In the genomic region with DNA sequence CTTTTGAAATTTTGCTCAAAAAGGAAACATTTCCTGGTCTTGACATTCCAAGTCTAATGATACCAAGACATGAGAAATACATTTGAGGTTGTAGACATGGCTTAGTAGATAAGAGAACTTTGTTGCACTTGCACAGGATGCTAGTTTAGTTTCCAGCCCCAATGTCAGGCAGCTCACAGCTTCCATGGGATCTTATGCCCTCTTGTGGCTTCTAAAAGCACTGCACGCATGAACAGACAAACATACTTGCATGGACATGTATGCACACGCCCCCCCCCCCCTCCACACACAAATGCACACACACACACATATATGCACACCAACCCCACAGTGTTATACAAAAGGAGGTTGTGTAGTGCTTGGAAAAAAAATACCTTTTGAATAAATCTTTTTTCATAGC, we compare ENCODE assay signal across 9 mouse cellular contexts. TPM values are rescaled to one million over a fixed set of nuclear protein-coding genes. Genes with fewer than 3 reads are reported as not detected.
DNase-seq lines count a peak whose midpoint lies in the region; ATAC-seq and TF ChIP-seq lines count a peak whose summit lies in the region.
"Had no signal": no experiment of that assay in that cellular context is flagged by ENCODE, and none has a peak within 500 bp of the region (broad histone marks: within the 10 kb centered on the region; RNA-seq: fewer than 3 reads in every experiment).

No protein-coding gene starts in this region.

- TF ChIP-seq EP300 in MEL (IDR thresholded peaks at IDR 0.05; ENCODE audit: low read depth in 1 of 2, low read length in 2 of 2), result no peak

- no peaks in the 10 kb centered on the region for H3K9me3 ChIP-seq in MEL (replicated peaks; ENCODE audit: insufficient read depth, low read length)
- H3K9me3 ChIP-seq in embryonic facial prominence, embryonic 11.5 days (replicated peaks; ENCODE audit: control insufficient read depth, low read length), result no peaks in the 10 kb centered on the region

- ATAC-seq in embryonic facial prominence, embryonic 11.5 days (replicated peaks; ENCODE audit: insufficient number of reproducible peaks, low FRiP score, low TSS enrichment, low read depth), result no peak
- 0 out of 2 replicates have a peak, but pooled peaks have one; percentile 61 for ATAC-seq in monocyte, adult 5-6 weeks (replicated peaks; ENCODE audit: insufficient number of reproducible peaks, low FRiP score, low TSS enrichment, poor library complexity, severe bottlenecking)

- WGBS in embryonic facial prominence, embryonic 11.5 days, result 80% methylated on average over 2 of the region's 2 CpGs

- TF ChIP-seq RAD21 in MEL (IDR thresholded peaks at IDR 0.05; ENCODE audit: low read depth, low read length), result peak; percentile 74

- peak; percentile 63 to 72 (median 70) for TF ChIP-seq CTCF in MEL (IDR thresholded peaks at IDR 0.05 in 2 of 3, conservative IDR thresholded peaks at IDR 0.05 in 1 of 3; ENCODE audit: control insufficient read depth in 1 of 3, insufficient read depth in 1 of 3, low read depth in 2 of 3, low read length in 3 of 3, poor library complexity in 1 of 3, severe bottlenecking in 1 of 3)

- H3K4me1 ChIP-seq in MEL (ENCODE audit: control insufficient read depth in 1 of 2, insufficient read depth in 2 of 2, low read length in 2 of 2), result no peaks in the 10 kb centered on the region; a peak in 1 of 4 replicates
- H3K4me1 ChIP-seq in embryonic facial prominence, embryonic 11.5 days (ENCODE audit: control insufficient read depth, insufficient read depth, low read length), result no peaks in the 10 kb centered on the region

- DNase-seq in kidney, postnatal 10 days, result peak; percentile 15
- DNase-seq in kidney, adult 18-20 months, result no peak
- peak; percentile 85 for DNase-seq in MEL (ENCODE audit: low read depth, low spot score)
- DNase-seq in embryonic facial prominence, embryonic 11.5 days (ENCODE audit: low spot score), result peak; percentile 57
- no peak for DNase-seq in urinary bladder, postnatal 10 days (ENCODE audit: low spot score)
- no peak for DNase-seq in gastrocnemius, postnatal 4 days (ENCODE audit: low spot score in 2 of 2)
- no peak for DNase-seq in frontal cortex, adult 2 months (ENCODE audit: extremely low spot score in 1 of 2, low spot score in 1 of 2)

- TF ChIP-seq POLR2A in MEL (IDR thresholded peaks at IDR 0.05; ENCODE audit: control insufficient read depth in 1 of 2, insufficient read depth in 1 of 2, low read depth in 1 of 2, low read length in 2 of 2, poor library complexity in 1 of 2), result no peak

- H3K27me3 ChIP-seq in MEL (ENCODE audit: control insufficient read depth in 1 of 2, insufficient read depth in 2 of 2, low read length in 2 of 2), result no peaks in the 10 kb centered on the region
- H3K27me3 ChIP-seq in embryonic facial prominence, embryonic 11.5 days (ENCODE audit: control insufficient read depth, insufficient read depth, low read length), result no peaks in the 10 kb centered on the region

- no peak overlapping the region for H3K4me3 ChIP-seq in MEL (ENCODE audit: control insufficient read depth in 1 of 2, insufficient read depth in 1 of 2, low read depth in 2 of 2, low read length in 2 of 2)
- no peak overlapping the region for H3K4me3 ChIP-seq in embryonic facial prominence, embryonic 11.5 days (ENCODE audit: low read depth, low read length)
- H3K4me3 ChIP-seq: myocyte had no signal

- no peak overlapping the region for H3K27ac ChIP-seq in MEL (ENCODE audit: control insufficient read depth, low read depth, low read length)
- no peak overlapping the region for H3K27ac ChIP-seq in embryonic facial prominence, embryonic 11.5 days (replicated peaks; ENCODE audit: low read depth, low read length)

- H3K9ac ChIP-seq in MEL (ENCODE audit: control insufficient read depth, low read depth, low read length, poor library complexity, severe bottlenecking), result no peak overlapping the region
- H3K9ac ChIP-seq in embryonic facial prominence, embryonic 11.5 days (replicated peaks; ENCODE audit: low read length), result no peak overlapping the region

- H3K36me3 ChIP-seq in MEL (ENCODE audit: control insufficient read depth in 1 of 2, insufficient read depth in 2 of 2, low read length in 2 of 2), result no peaks in the 10 kb centered on the region; a peak in 1 of 4 replicates
- H3K36me3 ChIP-seq in embryonic facial prominence, embryonic 11.5 days (replicated peaks; ENCODE audit: control insufficient read depth, insufficient read depth, low read depth, low read length), result no peaks in the 10 kb centered on the region

- H3K79me2 ChIP-seq in MEL (ENCODE audit: control insufficient read depth, insufficient read depth, low read length, poor library complexity), result no peaks in the 10 kb centered on the region

- no peak overlapping the region for H3K4me2 ChIP-seq in embryonic facial prominence, embryonic 11.5 days (ENCODE audit: low read depth, low read length)

TF ChIP-seq in MEL, 35 proteins besides CTCF, POLR2A, EP300 and RAD21:
- TF ChIP-seq GATA1 (IDR thresholded peaks at IDR 0.05; ENCODE audit: low read depth, low read length) (no peak), SMC3 (IDR thresholded peaks at IDR 0.05; ENCODE audit: low read depth, low read length) (peak; percentile 73), MAZ (IDR thresholded peaks at IDR 0.05; ENCODE audit: low read depth, low read length) (0 out of 2 replicates have a peak, but pooled peaks have one; percentile 28), ETS1 (IDR thresholded peaks at IDR 0.05; ENCODE audit: low read depth, low read length) (no peak), E2F4 (IDR thresholded peaks at IDR 0.05; ENCODE audit: borderline replicate concordance, low read depth, low read length) (no peak), JUND (IDR thresholded peaks at IDR 0.05; ENCODE audit: low read depth, low read length) (no peak), ZNF384 (IDR thresholded peaks at IDR 0.05; ENCODE audit: low read depth, low read length) (no peak), USF2 (IDR thresholded peaks at IDR 0.05; ENCODE audit: borderline replicate concordance in 1 of 2, insufficient read depth in 1 of 2, low read depth in 1 of 2, low read length in 2 of 2) (no peak), RCOR1 (IDR thresholded peaks at IDR 0.05; ENCODE audit: low read depth, low read length) (no peak), ZC3H11A (IDR thresholded peaks at IDR 0.05; ENCODE audit: low read depth, low read length) (peak; percentile 55), BHLHE40 (IDR thresholded peaks at IDR 0.05; ENCODE audit: borderline replicate concordance, low read depth, low read length) (no peak), TAL1 (IDR thresholded peaks at IDR 0.05; ENCODE audit: low read length) (no peak), MXI1 (IDR thresholded peaks at IDR 0.05; ENCODE audit: low read depth, low read length) (no peak), MYC (IDR thresholded peaks at IDR 0.05; ENCODE audit: low read depth, low read length) (0 out of 2 replicates have a peak, but pooled peaks have one; percentile 48)

RNA-seq across cellular contexts. Expression of a gene that starts 14.8 kb away (rescaled TPM):
- 23.4 and 25.3 TPM in 2 replicates for total RNA-seq in MEL (2012; rRNA removed)
- polyA plus RNA-seq in MEL (2012; ENCODE audit: insufficient read depth in 1 of 2, insufficient read length in 2 of 2, low read depth in 1 of 2, low replicate concordance in 2 of 2, missing spikeins in 1 of 2), result 10 to 100 TPM in 1 of 2 experiments, not detected in 1; 61.6 TPM
- 80.4 and 87.3 TPM in 2 replicates for polyA plus RNA-seq in embryonic facial prominence, embryonic 11.5 days (2014; fragmentation: Nextera tagmentation; extraction: Ambion mirVana)
- 11.3 to 39.8 TPM (median 23.3 TPM) in 3 replicates for total RNA-seq in monocyte, adult 5-6 weeks (2017)
- total RNA-seq in gastrocnemius, postnatal 4 days (2021), result 10 to 100 TPM; 57.8 to 59.2 TPM
- polyA plus RNA-seq in frontal cortex, adult 2 months (2012; rRNA removed), result 96.0 and 108 TPM in 2 replicates

RNA-seq across cellular contexts. Expression of a gene that starts 28.2 kb away (rescaled TPM):
- 11.6 and 13.6 TPM in 2 replicates for total RNA-seq in MEL (2012; rRNA removed)
- 10 to 100 TPM; 55.2 to 65.8 TPM for polyA plus RNA-seq in MEL (2012; ENCODE audit: insufficient read depth in 1 of 2, insufficient read length in 2 of 2, low read depth in 1 of 2, low replicate concordance in 2 of 2, missing spikeins in 1 of 2)
- polyA plus RNA-seq in embryonic facial prominence, embryonic 11.5 days (2014; fragmentation: Nextera tagmentation; extraction: Ambion mirVana), result 24.5 and 27.3 TPM in 2 replicates
- 8.4 to 27.0 TPM (median 24.3 TPM) in 3 replicates for total RNA-seq in monocyte, adult 5-6 weeks (2017)
- total RNA-seq in gastrocnemius, postnatal 4 days (2021), result 10 to 100 TPM; 62.8 to 65.1 TPM
- 14.6 and 15.0 TPM in 2 replicates for polyA plus RNA-seq in frontal cortex, adult 2 months (2012; rRNA removed)

RNA-seq across cellular contexts. Expression of a gene that starts 46.0 kb away (rescaled TPM):
- 4.6 and 5.5 TPM in 2 replicates for total RNA-seq in MEL (2012; rRNA removed)
- 1 to 10 TPM in 1 of 2 experiments, not detected in 1; 4.5 TPM for polyA plus RNA-seq in MEL (2012; ENCODE audit: insufficient read depth in 1 of 2, insufficient read length in 2 of 2, low read depth in 1 of 2, low replicate concordance in 2 of 2, missing spikeins in 1 of 2)
- 31.0 and 31.6 TPM in 2 replicates for polyA plus RNA-seq in embryonic facial prominence, embryonic 11.5 days (2014; fragmentation: Nextera tagmentation; extraction: Ambion mirVana)
- 2.1 to 9.4 TPM (median 2.2 TPM) in 3 replicates for total RNA-seq in monocyte, adult 5-6 weeks (2017)
- 1 to 10 TPM; 6.9 to 8.2 TPM for total RNA-seq in gastrocnemius, postnatal 4 days (2021)
- polyA plus RNA-seq in frontal cortex, adult 2 months (2012; rRNA removed), result 13.4 and 14.6 TPM in 2 replicates

RNA-seq across cellular contexts. Expression of a gene that starts 46.2 kb away (rescaled TPM):
- total RNA-seq in MEL (2012; rRNA removed), result 110 and 116 TPM in 2 replicates
- polyA plus RNA-seq in MEL (2012; ENCODE audit: insufficient read depth in 1 of 2, insufficient read length in 2 of 2, low read depth in 1 of 2, low replicate concordance in 2 of 2, missing spikeins in 1 of 2), result 100 to 1,000 TPM in 1 of 2 experiments, 10 to 100 TPM in 1; 86.5 to 154 TPM
- 78.5 and 90.2 TPM in 2 replicates for polyA plus RNA-seq in embryonic facial prominence, embryonic 11.5 days (2014; fragmentation: Nextera tagmentation; extraction: Ambion mirVana)
- total RNA-seq in monocyte, adult 5-6 weeks (2017), result 65.4 to 91.0 TPM (median 83.2 TPM) in 3 replicates
- total RNA-seq in gastrocnemius, postnatal 4 days (2021), result 10 to 100 TPM; 20.6 to 21.6 TPM
- 31.3 and 32.7 TPM in 2 replicates for polyA plus RNA-seq in frontal cortex, adult 2 months (2012; rRNA removed)

Comparison
In these comparisons a context has a peak if more than half of its experiments do, and no peak if none do; other contexts are left out.
1. DNase-seq: peak in kidney, postnatal 10 days (single experiment), MEL (single experiment) and embryonic facial prominence, embryonic 11.5 days (single experiment); none in kidney, adult 18-20 months (single experiment), urinary bladder, postnatal 10 days (single experiment), gastrocnemius, postnatal 4 days (0 of 2) and frontal cortex, adult 2 months (0 of 2).